Mouse (Mus musculus) induced T-regulatory cell, adult 2 months (primary cell): ENCODE data around the gene Fxyd4.
A peak's percentile ranks its signal among the peaks of the same experiment; 100 is the strongest.

ENCODE experiments used
- DNase-seq: peaks from one replicate; pipeline ENCODE4 v3.0.0-alpha.2; 2012; ENCODE audit warnings: low read depth

Gene Fxyd4

GRCm38 (mm10) chr6:117918043-117918442, 19.4 kb downstream of the Fxyd4 start:
- peak; percentile 48 for DNase-seq

- peak; percentile 88 for DNase-seq
Observed at GRCm38 (mm10) chr6:117917576-117917975, 19.9 kb downstream of the Fxyd4 start.

- DNase-seq: peak; percentile 94
Observed at GRCm38 (mm10) chr6:117916737-117917426, 20.6 kb downstream of the Fxyd4 start.

- DNase-seq: no peak
Observed at GRCm38 (mm10) chr6:117916205-117916736, 21.2 kb downstream of the Fxyd4 start.

- DNase-seq: peak; percentile 51
Observed at GRCm38 (mm10) chr6:117914541-117914940, 23.0 kb downstream of the Fxyd4 start.

GRCm38 (mm10) chr6:117910120-117910661, 27.3 kb downstream of the Fxyd4 start:
- DNase-seq: no peak

GRCm38 (mm10) chr6:117908424-117908900, 29.0 kb downstream of the Fxyd4 start:
- DNase-seq: peak; percentile 65

GRCm38 (mm10) chr6:117907979-117908355, 29.5 kb downstream of the Fxyd4 start:
- DNase-seq: no peak

GRCm38 (mm10) chr6:117907301-117907978, 30.1 kb downstream of the Fxyd4 start:
- DNase-seq: peak; percentile 96

GRCm38 (mm10) chr6:117906590-117907271, 30.8 kb downstream of the Fxyd4 start:
- DNase-seq: peak; percentile 99

- peak; percentile 67 for DNase-seq
Observed at GRCm38 (mm10) chr6:117906015-117906531, 31.4 kb downstream of the Fxyd4 start.

- peak; percentile 50 for DNase-seq
Observed at GRCm38 (mm10) chr6:117905260-117905930, 32.1 kb downstream of the Fxyd4 start.

GRCm38 (mm10) chr6:117903836-117904235, 33.7 kb downstream of the Fxyd4 start:
- no peak for DNase-seq

GRCm38 (mm10) chr6:117902556-117902955, 34.9 kb downstream of the Fxyd4 start:
- DNase-seq: peak; percentile 53

GRCm38 (mm10) chr6:117901510-117902402, 35.7 kb downstream of the Fxyd4 start:
- peak; percentile 55 for DNase-seq

- peak; percentile 93 for DNase-seq
Observed at GRCm38 (mm10) chr6:117900126-117901080, 37.1 kb downstream of the Fxyd4 start, which contains the start of gene Hnrnpf. Hnrnpf (plus strand) TSS chr6:117900324.

GRCm38 (mm10) chr6:117897800-117898199, 39.7 kb downstream of the Fxyd4 start:
- DNase-seq: no peak

GRCm38 (mm10) chr6:117893435-117893834, 44.1 kb downstream of the Fxyd4 start:
- DNase-seq: no peak

GRCm38 (mm10) chr6:117892386-117892785, 45.1 kb downstream of the Fxyd4 start:
- DNase-seq: peak; percentile 59
